Mouse (Mus musculus) testis, adult 2 months (tissue): ENCODE data around the gene Vti1a.

Source experiments
- CTCF ChIP-seq: fragments of 200-500 bp; IDR thresholded peaks from 2 replicates; pipeline ENCODE4 v1.5.1; 2012; ENCODE audit warnings: low read depth, mild to moderate bottlenecking, inconsistent platforms, low read length, moderate library complexity; ENCODE audit not compliant: control insufficient read depth, insufficient read depth, insufficient replicate concordance
- POLR2A ChIP-seq: fragments of 200-500 bp; IDR thresholded peaks from 2 replicates; pipeline ENCODE4 v1.6.1; 2012; ENCODE audit warnings: low read depth, mild to moderate bottlenecking, inconsistent platforms, low read length, moderate library complexity; ENCODE audit not compliant: control insufficient read depth

DNA sequence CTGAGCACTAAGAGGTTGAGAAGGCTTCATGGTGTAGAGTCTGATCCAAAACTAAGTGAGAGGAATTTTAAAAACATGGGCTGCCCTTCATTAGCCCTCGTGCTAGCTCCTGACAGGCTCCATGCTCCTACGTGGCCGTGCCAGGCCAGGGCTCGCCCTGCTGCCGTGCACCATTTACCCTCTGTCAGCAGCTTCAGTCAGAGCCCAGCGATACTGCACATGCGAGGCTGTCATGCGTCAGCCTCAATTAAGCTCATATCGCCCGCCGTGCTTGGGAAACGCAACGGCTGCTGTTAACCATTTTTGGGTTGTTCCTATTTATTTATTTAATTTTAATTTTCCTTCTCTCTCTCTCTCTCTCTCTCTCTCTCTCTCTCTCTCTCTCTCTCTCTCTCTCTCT, 133.0 kb downstream of the Vti1a start:
- TF ChIP-seq CTCF, result no peak
- TF ChIP-seq POLR2A, result no peak
